Mouse (Mus musculus) myocyte (in vitro differentiated cells): ENCODE measurements around the gene Psg25.

Experiments used
- CEBPB ChIP-seq: IDR thresholded peaks from 2 replicates; pipeline ENCODE4 v1.6.1; 2011; ENCODE audit warnings: mild to moderate bottlenecking, moderate library complexity; ENCODE audit not compliant: poor library complexity, insufficient read depth, severe bottlenecking
- MAX ChIP-seq: IDR thresholded peaks from one replicate; pipeline ENCODE4 v1.6.1; 2011; ENCODE audit warnings: low read depth, mild to moderate bottlenecking, control low read depth
- MYOG ChIP-seq, 3 experiments: IDR thresholded peaks; one replicate each; pipeline ENCODE4 v1.6.1; 2011; ENCODE audit warnings: control low read depth in 2 of 3, low read depth in 2 of 3, mild to moderate bottlenecking in 2 of 3; ENCODE audit not compliant: insufficient read length in 2 of 3, control insufficient read depth in 1 of 3, insufficient read depth in 1 of 3
- POLR2A ChIP-seq: IDR thresholded peaks from one replicate; pipeline ENCODE4 v1.6.1; 2011; ENCODE audit warnings: low read depth, mild to moderate bottlenecking, control low read depth, moderate library complexity; ENCODE audit not compliant: insufficient read length
- USF1 ChIP-seq: IDR thresholded peaks from one replicate; pipeline ENCODE4 v1.6.1; 2011; ENCODE audit warnings: low read depth, mild to moderate bottlenecking, control low read depth, moderate library complexity

GRCm38 (mm10) chr7:18567205-18567604, 35.1 kb upstream of the Psg25 start, which contains the start of gene Psg27:
- TF ChIP-seq POLR2A, result no peak
- no peak for TF ChIP-seq USF1
- TF ChIP-seq MAX, result no peak
- no peak for TF ChIP-seq MYOG (IDR thresholded peaks at IDR 0.05; ENCODE audit: control insufficient read depth in 1 of 3, insufficient read depth in 1 of 3, insufficient read length in 2 of 3, low read depth in 2 of 3)
- TF ChIP-seq CEBPB, result no peak
